Mouse (Mus musculus) neural tube, embryonic 14.5 days (tissue): ENCODE data around the gene Ston2. TPM values are rescaled to one million over a fixed set of nuclear protein-coding genes. Genes with fewer than 3 reads are reported as not detected.

Experiments used
- ATAC-seq: fragments of 200-750 bp; cut with Nextera tagmentation; 2 replicates; pipeline ENCODE4 v1.8.0; 2017; ENCODE audit warnings: low read depth, mild to moderate bottlenecking, moderate TSS enrichment, moderate library complexity
- H3K27ac ChIP-seq: fragments of 300-500 bp; sonication (generic); 2 replicates; pipeline ENCODE4 v1.5.1; 2014; ENCODE audit warnings: low read depth, mild to moderate bottlenecking, control low read depth, low read length, moderate library complexity, mixed read lengths
- H3K27me3 ChIP-seq: fragments of 300-500 bp; sonication (generic); 2 replicates; pipeline ENCODE4 v1.6.1; 2014; ENCODE audit warnings: low read length; ENCODE audit not compliant: control insufficient read depth, insufficient read depth
- H3K36me3 ChIP-seq: fragments of 300-500 bp; sonication (generic); 2 replicates; pipeline ENCODE4 v1.6.1; 2014; ENCODE audit warnings: low read length, mixed read lengths; ENCODE audit not compliant: control insufficient read depth, insufficient read depth
- H3K4me1 ChIP-seq: fragments of 300-500 bp; sonication (generic); 2 replicates; pipeline ENCODE4 v1.6.1; 2014; ENCODE audit warnings: low read length; ENCODE audit not compliant: control insufficient read depth, insufficient read depth
- H3K4me2 ChIP-seq: fragments of 300-500 bp; sonication (generic); 2 replicates; pipeline ENCODE4 v1.6.1; 2014; ENCODE audit warnings: mild to moderate bottlenecking, low read depth, low read length, control low read depth
- H3K4me3 ChIP-seq: fragments of 300-500 bp; sonication (generic); 2 replicates; pipeline ENCODE4 v1.5.1; 2014; ENCODE audit warnings: low read depth, low read length, control low read depth, mixed read lengths
- H3K9ac ChIP-seq: fragments of 300-500 bp; sonication (generic); replicated peaks from 2 replicates; pipeline ENCODE4 v1.6.1; 2014; ENCODE audit warnings: low read depth, mild to moderate bottlenecking, control low read depth, low read length, mixed read lengths
- H3K9me3 ChIP-seq: fragments of 300-500 bp; sonication (generic); 2 replicates; pipeline ENCODE4 v1.6.1; 2016; ENCODE audit warnings: low read length; ENCODE audit not compliant: control insufficient read depth
- WGBS: fragments of 180-500 bp; shearing (Covaris S2); extraction: QIAGEN DNeasy Blood & Tissue Kit; methylation state at CpG from one replicate; pipeline ENCODE4 v1.1.7; 2014; 5-methylcytosine and 5-hydroxymethylcytosine counted together
- polyA plus RNA-seq: library from polyadenylated mRNA; unstranded; fragments of >200 nt; fragmentation: Nextera tagmentation; extraction: Ambion mirVana; gene quantifications from 2 replicates; pipeline ENCODE4 v1.2.1, GENCODE M21; 2014

Ston2 gene
- polyA plus RNA-seq, 1 experiment from 2014 or later, result 11.6 TPM

GRCm38 (mm10) chr12:91673141-91673540, 115.0 kb downstream of the Ston2 start:
- no peaks in the 10 kb centered on the region for H3K9me3 ChIP-seq
- no peak overlapping the region for H3K4me2 ChIP-seq
- H3K9ac ChIP-seq, result no peak overlapping the region
- no peak overlapping the region for H3K4me3 ChIP-seq
- ATAC-seq, result no peak
- no peaks in the 10 kb centered on the region for H3K4me1 ChIP-seq
- H3K27me3 ChIP-seq, result no peaks in the 10 kb centered on the region
- no peaks in the 10 kb centered on the region for H3K36me3 ChIP-seq
- WGBS, result 85% methylated on average over 6 of the region's 6 CpGs
- no peak overlapping the region for H3K27ac ChIP-seq

GRCm38 (mm10) chr12:91672528-91672927, 115.7 kb downstream of the Ston2 start:
- Histone ChIP-seq H3K9ac (no peak overlapping the region), H3K4me2 (no peak overlapping the region), H3K4me3 (no peak overlapping the region), H3K9me3 (no peaks in the 10 kb centered on the region), H3K27me3 (no peaks in the 10 kb centered on the region), H3K4me1 (no peaks in the 10 kb centered on the region), H3K27ac (no peak overlapping the region), H3K36me3 (no peaks in the 10 kb centered on the region)
- ATAC-seq, result peak; percentile 42; the same call in 1 of the 2 replicates
- 74% methylated on average over 7 of the region's 7 CpGs for WGBS

GRCm38 (mm10) chr12:91668529-91669245, 119.5 kb downstream of the Ston2 start:
- Histone ChIP-seq H3K27me3 (no peaks in the 10 kb centered on the region), H3K9me3 (no peaks in the 10 kb centered on the region), H3K36me3 (no peaks in the 10 kb centered on the region), H3K4me3 (no peak overlapping the region), H3K4me2 (no peak overlapping the region), H3K27ac (no peak overlapping the region), H3K9ac (no peak overlapping the region), H3K4me1 (no peaks in the 10 kb centered on the region)
- no peak for ATAC-seq
- WGBS, result 74% methylated on average over 16 of the region's 16 CpGs

GRCm38 (mm10) chr12:91667741-91668140, 120.4 kb downstream of the Ston2 start:
- Histone ChIP-seq H3K4me2 (no peak overlapping the region), H3K9ac (no peak overlapping the region), H3K27ac (no peak overlapping the region), H3K36me3 (no peaks in the 10 kb centered on the region), H3K27me3 (no peaks in the 10 kb centered on the region), H3K9me3 (no peaks in the 10 kb centered on the region), H3K4me1 (no peaks in the 10 kb centered on the region), H3K4me3 (no peak overlapping the region)
- WGBS, result 63% methylated on average over 7 of the region's 7 CpGs
- no peak for ATAC-seq

- Histone ChIP-seq H3K27me3 (no peaks in the 10 kb centered on the region), H3K27ac (no peak overlapping the region), H3K9ac (no peak overlapping the region), H3K4me2 (no peak overlapping the region), H3K4me3 (no peak overlapping the region), H3K4me1 (no peaks in the 10 kb centered on the region), H3K9me3 (no peaks in the 10 kb centered on the region), H3K36me3 (no peaks in the 10 kb centered on the region)
- no peak for ATAC-seq
- WGBS, result 75% methylated on average over 3 of the region's 3 CpGs
Observed at GRCm38 (mm10) chr12:91666607-91667006, 121.6 kb downstream of the Ston2 start.

GRCm38 (mm10) chr12:91665431-91665830, 122.8 kb downstream of the Ston2 start:
- no peak for ATAC-seq
- no peak overlapping the region for H3K4me2 ChIP-seq
- 89% methylated on average over 5 of the region's 5 CpGs for WGBS
- H3K4me1 ChIP-seq, result no peaks in the 10 kb centered on the region
- no peak overlapping the region for H3K27ac ChIP-seq
- H3K4me3 ChIP-seq, result no peak overlapping the region
- no peaks in the 10 kb centered on the region for H3K27me3 ChIP-seq
- no peaks in the 10 kb centered on the region for H3K9me3 ChIP-seq
- no peak overlapping the region for H3K9ac ChIP-seq
- no peaks in the 10 kb centered on the region for H3K36me3 ChIP-seq

GRCm38 (mm10) chr12:91663260-91663659, 124.9 kb downstream of the Ston2 start:
- H3K4me2 ChIP-seq, result no peak overlapping the region
- no peak overlapping the region for H3K4me3 ChIP-seq
- no peak for ATAC-seq
- no peaks in the 10 kb centered on the region for H3K4me1 ChIP-seq
- 90% methylated on average over 6 of the region's 6 CpGs for WGBS
- no peaks in the 10 kb centered on the region for H3K36me3 ChIP-seq
- H3K27me3 ChIP-seq, result no peaks in the 10 kb centered on the region
- H3K9ac ChIP-seq, result no peak overlapping the region
- no peak overlapping the region for H3K27ac ChIP-seq
- H3K9me3 ChIP-seq, result no peaks in the 10 kb centered on the region

- Histone ChIP-seq H3K36me3 (no peaks in the 10 kb centered on the region), H3K4me2 (no peak overlapping the region), H3K9ac (no peak overlapping the region), H3K4me1 (no peaks in the 10 kb centered on the region), H3K9me3 (no peaks in the 10 kb centered on the region), H3K4me3 (no peak overlapping the region), H3K27me3 (no peaks in the 10 kb centered on the region), H3K27ac (no peak overlapping the region)
- 89% methylated on average over 4 of the region's 4 CpGs for WGBS
- ATAC-seq, result no peak
Observed at GRCm38 (mm10) chr12:91662844-91663243, 125.3 kb downstream of the Ston2 start.

GRCm38 (mm10) chr12:91660640-91661417, 127.4 kb downstream of the Ston2 start:
- Histone ChIP-seq H3K9ac (no peak overlapping the region), H3K4me2 (no peak overlapping the region), H3K36me3 (no peaks in the 10 kb centered on the region), H3K27me3 (no peaks in the 10 kb centered on the region), H3K27ac (no peak overlapping the region), H3K4me3 (no peak overlapping the region), H3K9me3 (no peaks in the 10 kb centered on the region), H3K4me1 (no peaks in the 10 kb centered on the region)
- WGBS, result 92% methylated on average over 12 of the region's 12 CpGs
- ATAC-seq, result no peak
